Mouse (Mus musculus): Measurements from ENCODE around the gene Rnasek. TPM values are rescaled to one million over a fixed set of nuclear protein-coding genes. Genes with fewer than 3 reads are reported as not detected.

Rnasek gene
- total and polyA plus RNA-seq, 3 experiments: 29.2 to 152 (median 133) TPM

DNA sequence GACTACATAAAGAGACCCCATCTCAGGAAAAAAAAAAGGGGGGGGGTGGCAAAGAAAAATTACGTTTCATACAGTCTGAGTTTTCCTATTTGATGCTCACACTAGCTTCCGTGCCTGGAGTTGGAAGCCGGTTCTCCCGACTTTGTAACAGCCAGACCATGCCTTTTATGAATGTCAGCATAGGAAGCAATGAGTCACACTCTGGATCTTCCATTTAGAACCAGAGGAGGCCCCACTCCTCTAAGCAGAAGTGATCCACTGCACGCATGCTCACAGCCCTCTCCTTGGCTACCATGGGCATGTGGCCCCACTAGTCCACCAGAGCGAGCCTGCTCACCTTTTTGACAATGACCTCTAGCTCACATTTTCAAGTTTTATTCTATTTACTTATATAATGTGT, 48.5 kb downstream of the Rnasek start:
- no peak for DNase-seq (ENCODE audit: low spot score)
- TF ChIP-seq CTCF (IDR thresholded peaks at IDR 0.05; ENCODE audit: low read depth, low read length) (no peak), POLR2AphosphoS5 (IDR thresholded peaks at IDR 0.05; ENCODE audit: insufficient replicate concordance, low read depth, low read length) (no peak), GATA1 (IDR thresholded peaks at IDR 0.05; ENCODE audit: borderline replicate concordance, low read length) (no peak), GATA2 (IDR thresholded peaks at IDR 0.05; ENCODE audit: borderline replicate concordance, low read depth, low read length) (no peak), TAL1 (conservative IDR thresholded peaks at IDR 0.05; ENCODE audit: low read depth, low read length) (no peak)
- Histone ChIP-seq H3K4me3 (ENCODE audit: low read depth, low read length) (no peak overlapping the region), H3K27me3 (ENCODE audit: insufficient read depth, low read length) (peaks cover 21% of the 10 kb centered on the region), H3K9me3 (replicated peaks) (peaks cover 2% of the 10 kb centered on the region; the same call in 1 of the 2 replicates), H3K36me3 (replicated peaks) (no peaks in the 10 kb centered on the region), H3K4me1 (ENCODE audit: insufficient read depth, low read depth, low read length) (no peaks in the 10 kb centered on the region)
- ATAC-seq (ENCODE audit: extremely low read depth, insufficient number of reproducible peaks, low FRiP score, poor library complexity, severe bottlenecking): no peak

DNA sequence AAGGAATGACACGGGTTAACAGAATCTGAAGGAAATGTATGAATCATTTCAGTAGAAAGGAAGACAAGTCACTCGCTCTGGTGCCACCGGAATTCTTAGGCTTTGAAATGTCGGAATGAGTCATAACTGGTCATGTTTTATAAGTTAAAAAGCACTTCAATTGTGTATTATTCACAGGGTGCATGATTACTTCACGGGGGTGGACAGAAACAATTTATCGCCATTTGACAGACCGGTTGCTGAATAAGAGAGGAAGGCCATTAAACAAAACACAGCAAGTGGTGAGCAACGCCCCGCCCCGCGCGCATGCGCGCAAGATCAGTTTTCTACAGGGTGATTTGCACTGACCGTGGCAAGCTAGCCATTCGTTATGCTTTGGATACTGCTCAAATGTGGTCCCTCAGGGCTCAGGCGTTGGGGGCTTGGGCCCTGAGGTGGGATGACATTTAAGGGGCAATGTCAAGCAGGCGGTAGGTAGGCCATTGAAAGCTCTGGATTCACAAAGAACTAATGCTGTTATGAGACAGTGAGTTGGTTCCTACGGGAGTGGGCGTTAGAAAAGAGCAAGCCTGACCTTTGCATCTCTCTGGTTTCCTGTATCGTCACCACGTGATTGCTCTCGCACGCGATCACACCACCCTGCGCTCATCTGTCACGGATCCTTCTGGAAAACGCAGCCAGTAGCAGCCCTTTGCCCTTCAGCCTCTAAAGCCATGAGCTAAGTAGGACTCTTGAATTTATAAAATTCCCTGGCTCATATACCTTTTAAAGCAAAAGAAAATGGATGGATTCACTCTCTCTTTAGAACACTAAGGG, 50.1 kb downstream of the Rnasek start:
- Histone ChIP-seq H3K4me3 (ENCODE audit: low read depth, low read length) (no peak overlapping the region), H3K27me3 (ENCODE audit: insufficient read depth, low read length) (peaks cover 16% of the 10 kb centered on the region), H3K36me3 (replicated peaks) (no peaks in the 10 kb centered on the region), H3K4me1 (ENCODE audit: insufficient read depth, low read depth, low read length) (no peaks in the 10 kb centered on the region), H3K9me3 (replicated peaks) (no peaks in the 10 kb centered on the region)
- ATAC-seq (ENCODE audit: extremely low read depth, insufficient number of reproducible peaks, low FRiP score, poor library complexity, severe bottlenecking): no peak
- DNase-seq (ENCODE audit: low spot score): no peak
- TF ChIP-seq GATA2 (IDR thresholded peaks at IDR 0.05; ENCODE audit: borderline replicate concordance, low read depth, low read length): no peak
- no peak for TF ChIP-seq TAL1 (conservative IDR thresholded peaks at IDR 0.05; ENCODE audit: low read depth, low read length)
- TF ChIP-seq GATA1 (IDR thresholded peaks at IDR 0.05; ENCODE audit: borderline replicate concordance, low read length): no peak
- TF ChIP-seq POLR2AphosphoS5 (IDR thresholded peaks at IDR 0.05; ENCODE audit: insufficient replicate concordance, low read depth, low read length): no peak
- TF ChIP-seq CTCF (IDR thresholded peaks at IDR 0.05; ENCODE audit: low read depth, low read length): no peak

Other genes with a start within 250 kb of the Rnasek start
Only the 20 nearest of the 22 such genes appear.
- gene Dvl2, start 239.2 kb downstream of the Rnasek start, total RNA-seq (2014; fragmentation: Nextera tagmentation): 32.7 and 39.8 TPM in 2 replicates
- gene Dvl2, start 239.2 kb downstream of the Rnasek start, total RNA-seq (2017): 44.8 and 49.6 TPM in 2 replicates
- gene Dvl2, start 239.2 kb downstream of the Rnasek start, polyA plus RNA-seq (2012): 66.5 and 71.8 TPM in 2 replicates
- 16.3 and 21.7 TPM in 2 replicates for gene Acadvl, start 224.4 kb downstream of the Rnasek start, total RNA-seq (2014; fragmentation: Nextera tagmentation)
- gene Acadvl, start 224.4 kb downstream of the Rnasek start, total RNA-seq (2017): 31.1 and 31.7 TPM in 2 replicates
- 16.3 and 21.0 TPM in 2 replicates for gene Acadvl, start 224.4 kb downstream of the Rnasek start, polyA plus RNA-seq (2012)
- gene Dlg4, start 222.9 kb downstream of the Rnasek start, total RNA-seq (2014; fragmentation: Nextera tagmentation): 10.9 and 14.0 TPM in 2 replicates
- gene Dlg4, start 222.9 kb downstream of the Rnasek start, total RNA-seq (2017): 1.1 and 2.2 TPM in 2 replicates
- gene Dlg4, start 222.9 kb downstream of the Rnasek start, polyA plus RNA-seq (2012): 8.8 and 12.1 TPM in 2 replicates
- gene Asgr1, start 185.8 kb downstream of the Rnasek start, total RNA-seq (2014; fragmentation: Nextera tagmentation): not detected in 2 replicates
- not detected in 2 replicates for gene Asgr1, start 185.8 kb downstream of the Rnasek start, total RNA-seq (2017)
- gene Asgr1, start 185.8 kb downstream of the Rnasek start, polyA plus RNA-seq (2012): not detected in 2 replicates
- not detected in 2 replicates for gene Asgr2, start 147.2 kb downstream of the Rnasek start, total RNA-seq (2014; fragmentation: Nextera tagmentation)
- not detected in 2 replicates for gene Asgr2, start 147.2 kb downstream of the Rnasek start, total RNA-seq (2017)
- not detected in 2 replicates for gene Asgr2, start 147.2 kb downstream of the Rnasek start, polyA plus RNA-seq (2012)
- not detected in 2 replicates for gene Mgl2, start 109.5 kb downstream of the Rnasek start, total RNA-seq (2014; fragmentation: Nextera tagmentation)
- gene Mgl2, start 109.5 kb downstream of the Rnasek start, total RNA-seq (2017): 0.41 TPM in 1 of 2 replicates, not detected in the other
- not detected in 2 replicates for gene Mgl2, start 109.5 kb downstream of the Rnasek start, polyA plus RNA-seq (2012)
- 26.3 and 36.3 TPM in 2 replicates for gene Clec10a, start 83.6 kb downstream of the Rnasek start, total RNA-seq (2014; fragmentation: Nextera tagmentation)
- 89.8 and 103 TPM in 2 replicates for gene Clec10a, start 83.6 kb downstream of the Rnasek start, total RNA-seq (2017)
- gene Clec10a, start 83.6 kb downstream of the Rnasek start, polyA plus RNA-seq (2012): 4.3 and 5.1 TPM in 2 replicates
- not detected in 2 replicates for gene Slc16a11, start 27.1 kb downstream of the Rnasek start, total RNA-seq (2014; fragmentation: Nextera tagmentation)
- gene Slc16a11, start 27.1 kb downstream of the Rnasek start, total RNA-seq (2017): 0.06 TPM in 1 of 2 replicates, not detected in the other
- gene Slc16a11, start 27.1 kb downstream of the Rnasek start, polyA plus RNA-seq (2012): not detected in 2 replicates
- gene Slc16a13, start 18.8 kb downstream of the Rnasek start, total RNA-seq (2014; fragmentation: Nextera tagmentation): 4.7 and 6.0 TPM in 2 replicates
- gene Slc16a13, start 18.8 kb downstream of the Rnasek start, total RNA-seq (2017): 4.6 and 5.7 TPM in 2 replicates
- 6.6 and 8.3 TPM in 2 replicates for gene Slc16a13, start 18.8 kb downstream of the Rnasek start, polyA plus RNA-seq (2012)
- not detected in 2 replicates for gene Bcl6b, start 10.0 kb downstream of the Rnasek start, total RNA-seq (2014; fragmentation: Nextera tagmentation)
- 0.22 TPM in 1 of 2 replicates, not detected in the other for gene Bcl6b, start 10.0 kb downstream of the Rnasek start, total RNA-seq (2017)
- not detected in 2 replicates for gene Bcl6b, start 10.0 kb downstream of the Rnasek start, polyA plus RNA-seq (2012)
- 64.9 and 75.9 TPM in 2 replicates for gene 0610010K14Rik, start 1.9 kb downstream of the Rnasek start, total RNA-seq (2014; fragmentation: Nextera tagmentation)
- 18.5 and 20.2 TPM in 2 replicates for gene 0610010K14Rik, start 1.9 kb downstream of the Rnasek start, total RNA-seq (2017)
- 83.3 and 100 TPM in 2 replicates for gene 0610010K14Rik, start 1.9 kb downstream of the Rnasek start, polyA plus RNA-seq (2012)
- gene Gm21988, start within 50 bp of the Rnasek start, total RNA-seq (2014; fragmentation: Nextera tagmentation): 2.9 and 3.5 TPM in 2 replicates
- 1.2 and 1.9 TPM in 2 replicates for gene Gm21988, start within 50 bp of the Rnasek start, total RNA-seq (2017)
- 3.2 TPM in 2 replicates for gene Gm21988, start within 50 bp of the Rnasek start, polyA plus RNA-seq (2012)
- gene Alox12, start 15.5 kb upstream of the Rnasek start, total RNA-seq (2014; fragmentation: Nextera tagmentation): not detected in 2 replicates
- gene Alox12, start 15.5 kb upstream of the Rnasek start, total RNA-seq (2017): 0.11 and 0.12 TPM in 2 replicates
- 0.02 TPM in 1 of 2 replicates, not detected in the other for gene Alox12, start 15.5 kb upstream of the Rnasek start, polyA plus RNA-seq (2012)
- not detected in 2 replicates for gene Alox12e, start 82.8 kb upstream of the Rnasek start, total RNA-seq (2014; fragmentation: Nextera tagmentation)
- gene Alox12e, start 82.8 kb upstream of the Rnasek start, total RNA-seq (2017): 0.16 TPM in 1 of 2 replicates, not detected in the other
- gene Alox12e, start 82.8 kb upstream of the Rnasek start, polyA plus RNA-seq (2012): not detected in 2 replicates
- gene Alox15, start 112.2 kb upstream of the Rnasek start, total RNA-seq (2014; fragmentation: Nextera tagmentation): not detected in 2 replicates
- gene Alox15, start 112.2 kb upstream of the Rnasek start, total RNA-seq (2017): not detected in 2 replicates
- gene Alox15, start 112.2 kb upstream of the Rnasek start, polyA plus RNA-seq (2012): not detected in 2 replicates
- gene Pelp1, start 170.2 kb upstream of the Rnasek start, total RNA-seq (2014; fragmentation: Nextera tagmentation): 36.5 and 39.9 TPM in 2 replicates
- 6.9 and 7.8 TPM in 2 replicates for gene Pelp1, start 170.2 kb upstream of the Rnasek start, total RNA-seq (2017)
- 104 and 111 TPM in 2 replicates for gene Pelp1, start 170.2 kb upstream of the Rnasek start, polyA plus RNA-seq (2012)
- 51.7 and 69.3 TPM in 2 replicates for gene Arrb2, start 192.8 kb upstream of the Rnasek start, total RNA-seq (2014; fragmentation: Nextera tagmentation)
- 97.1 and 114 TPM in 2 replicates for gene Arrb2, start 192.8 kb upstream of the Rnasek start, total RNA-seq (2017)
- 327 and 349 TPM in 2 replicates for gene Arrb2, start 192.8 kb upstream of the Rnasek start, polyA plus RNA-seq (2012)
- 13.2 and 18.1 TPM in 2 replicates for gene Med11, start 212.1 kb upstream of the Rnasek start, total RNA-seq (2014; fragmentation: Nextera tagmentation)
- gene Med11, start 212.1 kb upstream of the Rnasek start, total RNA-seq (2017): 37.0 and 42.4 TPM in 2 replicates
- gene Med11, start 212.1 kb upstream of the Rnasek start, polyA plus RNA-seq (2012): 18.5 and 22.6 TPM in 2 replicates
- not detected in 2 replicates for gene Zmynd15, start 219.6 kb upstream of the Rnasek start, total RNA-seq (2014; fragmentation: Nextera tagmentation)
- 0.06 and 0.66 TPM in 2 replicates for gene Zmynd15, start 219.6 kb upstream of the Rnasek start, total RNA-seq (2017)
- gene Zmynd15, start 219.6 kb upstream of the Rnasek start, polyA plus RNA-seq (2012): not detected in 2 replicates
- gene Cxcl16, start 220.1 kb upstream of the Rnasek start, total RNA-seq (2014; fragmentation: Nextera tagmentation): not detected in 2 replicates
- gene Cxcl16, start 220.1 kb upstream of the Rnasek start, total RNA-seq (2017): not detected in 2 replicates
- gene Cxcl16, start 220.1 kb upstream of the Rnasek start, polyA plus RNA-seq (2012): not detected in 2 replicates